Mouse (Mus musculus): ENCODE results near the gene Pde6d.

Pde6d gene

DNA sequence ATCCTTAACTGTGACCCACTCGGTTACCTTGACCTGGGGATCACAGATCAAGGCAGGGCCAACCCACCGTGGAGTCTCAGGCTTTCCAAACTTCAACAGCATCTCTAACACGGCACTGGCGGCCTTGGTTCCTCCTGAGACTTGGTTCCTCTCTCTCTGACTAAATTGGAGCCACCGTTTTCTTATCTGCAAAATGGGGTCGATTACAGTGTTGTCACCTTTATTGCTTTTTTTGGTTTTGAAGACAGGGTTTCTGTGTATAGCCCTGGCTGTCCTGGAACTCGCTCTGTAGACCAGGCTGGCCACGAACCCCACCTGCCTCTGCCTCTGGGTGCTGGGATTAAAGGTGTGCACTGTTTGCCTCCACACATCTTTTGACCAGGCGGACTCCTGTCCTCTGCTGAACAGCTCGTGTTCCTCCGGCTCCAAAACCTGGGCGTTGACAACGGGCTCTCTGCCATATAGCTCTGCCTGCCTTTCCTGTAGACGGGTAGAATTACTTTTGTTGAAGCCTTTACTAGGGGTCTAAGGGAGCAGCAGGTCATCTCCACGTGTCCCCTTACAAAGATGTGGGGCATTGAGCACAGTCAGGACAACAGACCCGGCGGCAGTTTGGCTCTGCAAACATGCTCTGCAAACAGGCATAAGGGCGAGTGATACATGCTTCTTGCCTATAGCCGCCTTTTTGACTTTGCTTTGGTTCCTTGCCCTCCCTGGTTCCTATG, 77.6 kb downstream of the Pde6d start:
- DNase-seq (ENCODE audit: inconsistent age in 2 of 2, low spot score in 1 of 2): peak in 1 of 2 experiments; percentile 61

DNA sequence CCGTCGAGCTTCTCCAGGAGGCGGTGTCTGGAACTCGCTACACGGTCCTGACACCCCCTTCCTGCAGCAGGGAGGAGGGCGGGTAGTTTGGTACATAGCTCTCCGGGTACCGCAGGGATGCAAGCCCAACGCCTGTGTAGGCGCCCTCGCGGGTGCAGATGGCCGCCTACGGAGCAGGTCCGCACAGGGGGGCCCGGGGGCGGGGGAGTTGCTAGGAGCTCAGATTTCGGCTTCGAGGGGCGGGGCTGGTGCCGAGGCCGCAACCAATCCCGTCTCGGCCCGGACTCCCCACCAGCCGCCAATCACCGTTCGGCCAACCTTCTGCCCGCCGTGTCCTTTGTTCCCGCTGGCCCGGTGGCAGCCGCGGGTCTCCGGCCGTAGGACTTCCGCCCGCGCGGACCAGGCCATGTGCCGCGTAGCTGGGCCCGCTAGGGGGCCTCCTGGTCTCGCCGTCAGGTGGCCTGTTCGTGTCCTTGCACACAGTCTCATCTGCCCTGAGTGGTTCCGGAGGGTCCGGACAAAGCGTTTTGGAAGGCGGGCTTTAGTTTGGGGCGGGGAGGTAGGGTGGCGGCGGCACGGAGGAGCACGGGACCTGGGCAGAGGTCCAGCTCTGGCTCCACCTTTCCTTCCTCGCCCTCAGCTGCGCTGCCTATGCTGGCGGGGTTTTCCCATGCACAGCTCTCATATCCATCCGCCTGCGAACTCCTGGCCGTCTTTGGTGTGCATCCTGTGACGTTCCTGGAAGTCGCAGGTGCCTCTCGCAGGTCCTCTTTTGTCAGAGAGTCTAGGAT, 78.3 kb downstream of the Pde6d start:
- peak; percentile 98 for DNase-seq (ENCODE audit: inconsistent age in 2 of 2, low spot score in 1 of 2)

DNA sequence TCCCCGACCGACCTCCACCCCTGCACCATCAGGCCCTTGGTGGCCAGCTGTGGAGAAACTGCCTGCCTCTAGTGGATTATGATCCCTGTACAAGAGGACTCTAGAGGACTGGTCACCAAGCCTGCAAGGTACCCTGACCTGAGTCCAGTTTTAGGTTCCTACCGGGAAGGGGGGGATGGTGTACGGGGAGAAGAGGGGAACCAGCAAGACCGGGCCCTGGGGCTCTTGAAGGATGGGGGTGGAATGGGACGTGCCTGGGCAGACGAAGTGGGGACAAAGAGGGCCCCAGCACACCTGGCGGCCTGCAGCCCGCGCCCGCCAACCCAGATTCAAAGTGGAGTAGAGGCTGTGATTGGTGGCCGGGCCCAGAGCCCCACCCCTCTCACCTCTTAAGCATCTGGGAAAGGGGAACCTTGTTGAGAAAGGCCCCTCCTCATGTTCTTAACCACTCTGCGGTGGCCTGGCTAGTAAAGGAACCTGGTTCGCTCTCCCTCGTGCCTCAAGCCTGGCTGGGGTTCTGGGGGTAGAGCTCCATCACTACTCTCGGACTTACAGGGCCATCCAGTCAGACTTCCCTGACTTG, 79.2 kb downstream of the Pde6d start:
- DNase-seq (ENCODE audit: inconsistent age in 2 of 2, low spot score in 1 of 2): no peak

DNA sequence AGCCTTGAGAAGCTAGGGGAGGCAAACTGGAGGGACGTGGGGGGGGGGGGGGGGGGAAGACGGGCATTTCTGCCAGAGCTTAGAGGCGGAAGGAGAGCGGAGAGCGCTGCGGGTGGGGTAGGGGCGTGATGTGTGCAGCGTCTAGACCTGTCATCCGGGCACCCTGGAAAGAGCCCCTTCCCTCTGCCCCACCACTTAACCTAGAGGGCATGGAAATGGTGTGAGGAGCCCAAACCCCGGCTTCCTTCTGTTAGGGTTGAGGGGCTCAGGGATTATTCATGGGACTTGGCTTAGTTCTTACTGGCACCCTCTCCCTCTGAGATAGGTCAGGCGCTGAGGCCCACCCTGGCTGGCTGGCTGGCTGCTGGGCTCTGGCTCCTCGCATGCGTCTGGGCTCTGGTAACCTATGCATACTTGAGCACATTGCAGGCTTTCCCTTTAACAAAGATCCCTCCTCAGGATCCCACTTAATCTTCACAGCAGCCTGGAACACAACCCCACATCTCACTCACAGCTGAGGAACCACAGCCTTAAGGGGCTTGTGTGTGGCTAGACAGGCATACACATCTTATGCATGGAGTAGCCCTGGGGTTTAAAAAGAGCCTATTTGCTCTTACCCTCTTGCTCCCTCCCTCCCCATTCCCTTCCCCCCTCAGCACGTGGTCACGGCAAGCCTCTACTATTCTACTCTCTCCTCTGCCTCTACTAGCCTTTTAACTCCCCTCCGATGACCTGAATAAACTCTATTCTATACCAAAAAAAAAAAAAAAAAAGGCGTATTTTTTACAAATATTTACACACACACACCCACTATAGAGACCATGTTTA, 80.0 kb downstream of the Pde6d start:
- peak in 1 of 2 experiments; percentile 55 for DNase-seq (ENCODE audit: inconsistent age in 2 of 2, low spot score in 1 of 2)

DNA sequence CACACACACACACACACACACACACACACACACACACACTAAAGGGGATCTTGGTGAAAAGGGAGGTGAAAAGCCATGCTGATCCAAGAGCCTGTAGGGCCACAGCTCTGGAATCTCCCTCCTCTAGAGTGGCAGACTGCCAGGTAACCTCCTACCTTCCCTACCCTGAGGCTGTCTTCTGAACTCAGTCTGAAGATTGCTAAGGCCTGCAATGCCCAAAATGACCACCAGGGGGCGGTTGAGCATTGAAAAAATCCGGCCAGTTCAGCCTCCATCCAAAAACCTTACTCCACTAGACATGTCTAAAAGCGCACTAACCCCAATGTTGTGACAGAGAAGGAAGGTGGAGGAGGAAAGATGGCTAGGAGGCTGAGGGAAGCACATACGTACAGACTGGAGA, 80.9 kb downstream of the Pde6d start:
- DNase-seq (ENCODE audit: inconsistent age in 2 of 2, low spot score in 1 of 2): peak; percentile 90 to 98

DNA sequence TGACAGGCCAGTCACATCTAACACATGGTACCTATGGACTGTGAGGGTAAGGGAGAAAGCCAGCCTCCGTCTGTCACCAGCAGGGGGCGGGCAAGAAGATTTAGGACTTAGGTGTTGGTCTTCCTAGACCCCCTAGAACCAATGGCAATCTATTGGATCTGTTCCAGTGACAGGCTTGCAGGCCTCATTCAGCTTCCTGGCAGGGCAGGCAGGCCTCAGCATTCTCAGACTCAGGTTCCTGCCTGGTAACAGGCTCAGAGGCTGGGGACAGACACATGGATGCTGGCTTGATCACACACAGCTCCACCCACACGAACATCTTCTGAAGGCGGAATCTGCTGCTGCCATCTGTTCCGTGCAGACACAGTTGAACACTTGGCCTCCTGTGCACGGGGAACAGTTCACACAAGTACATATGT, 81.3 kb downstream of the Pde6d start:
- peak in 1 of 2 experiments; percentile 81 for DNase-seq (ENCODE audit: inconsistent age in 2 of 2, low spot score in 1 of 2)

DNA sequence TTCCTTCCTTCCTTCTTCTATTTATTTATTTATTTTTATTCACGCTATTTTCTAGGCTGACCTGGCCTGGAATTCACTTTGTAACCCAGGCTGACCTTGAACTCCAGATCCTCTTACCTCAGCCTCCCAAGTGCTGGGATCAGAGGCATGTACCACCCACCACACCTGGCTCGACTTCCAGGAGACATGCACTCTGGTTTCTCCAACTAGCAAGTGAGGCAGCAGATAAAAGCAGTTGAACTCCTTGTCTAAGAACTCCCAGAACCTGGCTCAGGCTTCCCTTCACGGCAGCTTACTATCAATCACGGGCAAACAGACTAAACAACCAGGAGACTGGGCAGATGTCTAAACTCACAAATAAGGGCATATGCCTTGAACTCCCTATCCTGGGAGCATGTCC, 81.7 kb downstream of the Pde6d start:
- peak in 1 of 2 experiments; percentile 45 for DNase-seq (ENCODE audit: inconsistent age in 2 of 2, low spot score in 1 of 2)

DNA sequence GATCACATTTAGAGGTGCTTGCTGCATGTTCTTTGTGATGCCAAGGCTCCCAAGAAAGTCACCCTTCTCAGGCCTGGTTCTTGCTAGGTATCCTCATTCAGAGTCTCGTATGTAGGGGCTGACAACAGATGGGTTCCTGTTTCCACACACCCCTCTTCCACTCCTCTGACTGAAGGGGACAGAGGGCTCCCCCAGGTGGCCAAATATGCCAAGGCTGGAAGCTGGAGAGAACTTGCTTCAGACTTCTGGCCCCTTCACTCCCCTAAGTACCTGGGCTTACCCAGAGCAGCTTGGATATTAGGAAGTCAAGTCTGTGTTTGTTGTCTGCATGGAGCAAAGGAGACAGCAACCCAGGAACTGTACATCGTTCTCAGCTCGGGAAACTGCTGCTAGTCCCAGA, 82.5 kb downstream of the Pde6d start:
- DNase-seq (ENCODE audit: inconsistent age in 2 of 2, low spot score in 1 of 2): peak in 1 of 2 experiments; percentile 83

DNA sequence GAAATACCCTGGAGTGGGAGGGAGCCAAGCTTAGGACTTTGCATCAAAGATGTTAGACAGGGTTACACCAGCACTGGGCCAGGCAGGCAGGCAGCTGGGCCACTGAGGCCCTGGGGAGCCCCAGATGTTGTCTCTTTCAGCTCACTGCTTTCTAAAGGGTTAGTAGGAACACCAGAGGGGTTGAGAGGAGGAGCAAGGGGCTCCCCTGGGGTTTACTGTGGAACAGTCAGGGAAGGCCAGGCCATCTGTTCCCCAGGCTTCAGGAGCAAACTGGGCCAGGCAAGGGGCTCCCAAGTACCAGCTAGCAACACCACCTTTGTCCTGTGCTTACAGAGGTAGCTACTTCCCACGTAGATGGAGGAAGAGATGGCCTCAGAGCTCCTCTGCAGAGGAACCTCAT, 83.8 kb downstream of the Pde6d start:
- peak in 1 of 2 experiments; percentile 34 for DNase-seq (ENCODE audit: inconsistent age in 2 of 2, low spot score in 1 of 2)

DNA sequence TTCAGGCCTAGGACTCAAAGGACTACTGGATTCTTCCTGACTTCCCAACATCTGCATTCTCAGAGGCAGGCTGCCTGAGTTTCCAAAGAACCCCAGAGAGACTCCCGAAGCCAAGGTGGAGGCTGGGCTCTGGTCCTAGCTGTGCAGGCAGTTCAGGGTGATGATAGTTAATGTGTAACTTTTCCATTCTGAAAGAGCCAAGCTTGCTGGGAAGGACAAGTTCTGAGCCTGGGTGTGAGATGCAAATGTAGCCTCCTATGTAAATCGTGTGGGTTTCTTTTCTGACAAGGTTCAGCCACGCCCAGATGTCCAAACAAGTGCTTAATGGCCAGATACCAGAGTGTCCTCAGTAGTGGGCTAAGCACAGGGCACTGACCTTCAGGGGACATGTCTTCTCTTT, 84.4 kb downstream of the Pde6d start:
- DNase-seq (ENCODE audit: inconsistent age in 2 of 2, low spot score in 1 of 2): peak in 1 of 2 experiments; percentile 47

DNA sequence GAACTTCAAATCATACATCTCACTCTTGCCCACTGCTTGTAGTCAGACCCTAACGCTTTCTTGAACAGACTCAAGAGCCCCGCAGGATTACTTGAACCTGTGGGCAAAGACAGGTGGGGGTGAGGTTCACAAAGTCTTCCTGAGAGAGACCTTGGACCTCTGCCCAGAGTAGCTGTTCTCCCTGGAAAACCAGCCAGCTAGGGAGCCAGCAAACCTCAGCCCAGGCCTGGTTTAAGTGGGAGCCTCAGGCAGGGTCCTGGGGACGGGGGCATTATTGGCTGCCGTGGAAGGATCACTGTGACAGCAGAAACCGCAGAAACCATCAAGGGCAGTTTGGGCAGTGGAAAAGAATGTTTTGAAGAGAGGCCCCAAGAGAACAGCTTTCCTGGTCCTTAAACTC, 85.1 kb downstream of the Pde6d start:
- peak in 1 of 2 experiments; percentile 81 for DNase-seq (ENCODE audit: inconsistent age in 2 of 2, low spot score in 1 of 2)

DNA sequence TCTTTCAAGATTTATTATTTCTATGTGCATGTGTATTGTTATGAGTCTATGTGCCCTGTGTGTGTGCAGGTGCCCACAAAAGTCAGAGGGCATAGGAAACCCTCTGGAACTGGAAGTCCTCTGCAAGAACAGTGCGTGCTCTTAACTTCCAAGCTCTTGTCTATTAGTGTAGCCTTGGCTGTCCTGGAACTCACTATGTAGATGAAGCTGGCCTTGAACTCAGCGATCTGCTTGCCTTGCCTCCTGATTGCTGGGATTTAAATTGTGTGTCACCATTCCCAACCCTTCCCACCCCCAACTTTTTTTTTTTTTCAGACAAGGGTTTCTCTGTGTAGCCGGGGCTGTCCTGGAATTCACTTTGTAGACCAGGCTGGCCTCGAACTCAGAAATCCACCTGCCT, 86.1 kb downstream of the Pde6d start:
- DNase-seq (ENCODE audit: inconsistent age in 2 of 2, low spot score in 1 of 2): peak in 1 of 2 experiments; percentile 57

DNA sequence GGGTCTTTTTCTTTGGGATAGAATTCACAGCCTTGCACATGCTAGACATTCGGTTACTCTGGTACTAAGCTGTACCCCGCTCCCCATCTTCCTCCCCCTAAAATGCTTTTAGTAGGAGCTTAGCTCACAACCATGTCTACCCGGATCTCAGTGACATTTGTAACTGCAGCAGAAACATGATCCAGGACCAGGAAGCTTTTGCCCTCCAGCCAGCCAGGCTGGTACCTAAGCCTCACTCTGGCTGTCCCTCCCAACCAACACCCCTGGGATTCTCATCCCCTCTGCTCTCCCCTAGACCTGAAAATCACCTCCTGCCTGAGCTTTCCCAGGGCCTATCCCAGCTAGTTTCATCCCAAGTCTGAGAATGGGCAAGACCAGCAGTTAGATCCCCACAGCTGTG, 88.6 kb downstream of the Pde6d start:
- no peak for DNase-seq (ENCODE audit: inconsistent age in 2 of 2, low spot score in 1 of 2)

All from adrenal gland, adult (tissue).